Mouse (Mus musculus): ENCODE measurements at regions not wholly inside any gene's neighbourhood (a gene's known extent, or its start where the extent isn't known, plus 50 kb on each side); places are given as distances from the start of the nearest gene placed in this dataset.

- DNase-seq (ENCODE audit: low spot score in 2 of 2) = no peak
Measured at GRCm38 (mm10) chr15:17245096-17245495, 516.5 kb downstream of the Cdh9 start.

GRCm38 (mm10) chr15:17289221-17289620 lies 560.7 kb downstream of the Cdh9 start:
- no peak for DNase-seq (ENCODE audit: low spot score in 2 of 2)

Measured in frontal cortex, postnatal 10 days (tissue).